Mouse (Mus musculus) brain, embryonic 14.5 days (tissue): ENCODE data around the gene Kcnj2. TPM values are rescaled to one million over a fixed set of nuclear protein-coding genes. Genes with fewer than 3 reads are reported as not detected.

Source experiments
- DNase-seq: peaks from one replicate; pipeline ENCODE4 v3.0.0-alpha.2; 2011; ENCODE audit warnings: low read depth
- CTCF ChIP-seq: fragments of 200-500 bp; IDR thresholded peaks from 2 replicates; pipeline ENCODE4 v1.5.1; 2012; ENCODE audit warnings: inconsistent platforms, mild to moderate bottlenecking, moderate library complexity, borderline replicate concordance; ENCODE audit not compliant: insufficient read depth, insufficient read length; ENCODE audit errors: extremely low read depth
- POLR2A ChIP-seq: fragments of 200-500 bp; IDR thresholded peaks from 2 replicates; pipeline ENCODE4 v1.6.1; 2012; ENCODE audit warnings: mild to moderate bottlenecking, inconsistent platforms, borderline replicate concordance; ENCODE audit not compliant: poor library complexity, insufficient read depth, insufficient read length, severe bottlenecking; ENCODE audit errors: extremely low read depth
- polyA plus RNA-seq: library from polyadenylated mRNA; depleted of rRNA; stranded (reverse); fragments of >200 nt; gene quantifications from 2 replicates; pipeline ENCODE4 v1.2.3, GENCODE M21; 2012; rRNA removed

Kcnj2 gene
- polyA plus RNA-seq, 1 experiment = 3.3 TPM

GRCm38 (mm10) chr11:111092967-111093366 lies 27.0 kb downstream of the Kcnj2 start:
- TF ChIP-seq POLR2A (no peak), CTCF (no peak)
- DNase-seq = no peak

DNA sequence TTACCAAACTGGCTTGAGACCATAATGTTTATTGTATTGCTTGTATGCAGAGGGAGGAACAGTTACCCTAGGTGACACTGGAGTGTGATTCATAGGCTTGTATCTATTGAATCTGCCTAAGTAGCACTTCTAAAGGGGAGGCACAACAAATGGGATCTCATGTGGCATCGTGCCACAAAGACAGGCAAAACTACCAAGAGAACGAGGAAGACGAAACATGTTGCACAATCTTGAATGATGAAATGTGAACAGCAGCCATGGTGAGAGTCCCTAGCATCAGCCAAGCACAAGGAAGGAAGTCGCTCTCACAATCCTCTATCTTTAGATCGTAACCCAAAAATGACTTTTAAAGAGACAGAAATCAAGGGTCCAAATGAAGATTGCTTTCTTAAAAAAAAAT lies 30.6 kb downstream of the Kcnj2 start:
- TF ChIP-seq POLR2A (no peak), CTCF (no peak)
- no peak for DNase-seq

GRCm38 (mm10) chr11:111100131-111100530 lies 34.2 kb downstream of the Kcnj2 start:
- TF ChIP-seq POLR2A (no peak), CTCF (no peak)
- DNase-seq = peak; percentile 65

DNA sequence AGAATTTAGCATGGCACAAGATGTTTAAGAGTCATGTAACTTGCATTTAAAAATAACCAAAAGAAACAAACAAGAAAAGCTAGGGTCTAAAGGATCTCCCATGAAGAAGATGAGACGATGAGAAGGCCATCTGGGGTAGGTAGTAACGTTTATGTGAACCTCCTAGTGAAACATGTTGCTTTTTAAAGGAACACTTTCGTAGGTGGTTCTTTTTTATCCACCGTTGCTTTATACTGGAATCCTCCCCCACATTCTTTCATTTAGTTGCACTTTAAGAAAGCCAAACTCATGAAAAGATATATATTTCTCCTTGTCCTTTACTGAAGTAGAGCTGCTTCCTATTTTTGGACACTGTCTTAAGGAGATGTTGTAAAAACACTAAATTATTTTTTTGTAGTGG lies 34.7 kb downstream of the Kcnj2 start:
- TF ChIP-seq POLR2A = no peak

GRCm38 (mm10) chr11:111101620-111102176 lies 35.7 kb downstream of the Kcnj2 start:
- no peak for TF ChIP-seq CTCF
- no peak for TF ChIP-seq POLR2A
- no peak for DNase-seq

More for the DNA sequence above, 34.7 kb downstream of the Kcnj2 start:
- no peak for DNase-seq

- DNase-seq = no peak
- TF ChIP-seq CTCF (no peak), POLR2A (no peak)
These were observed 38.5 kb downstream of the Kcnj2 start for GRCm38 (mm10) chr11:111104422-111104821.

- no peak for DNase-seq
- TF ChIP-seq POLR2A (no peak), CTCF (no peak)
These were observed 42.2 kb downstream of the Kcnj2 start for GRCm38 (mm10) chr11:111108130-111108529.

- DNase-seq = peak; percentile 9
These were observed 55.5 kb downstream of the Kcnj2 start for GRCm38 (mm10) chr11:111121514-111121913.

DNA sequence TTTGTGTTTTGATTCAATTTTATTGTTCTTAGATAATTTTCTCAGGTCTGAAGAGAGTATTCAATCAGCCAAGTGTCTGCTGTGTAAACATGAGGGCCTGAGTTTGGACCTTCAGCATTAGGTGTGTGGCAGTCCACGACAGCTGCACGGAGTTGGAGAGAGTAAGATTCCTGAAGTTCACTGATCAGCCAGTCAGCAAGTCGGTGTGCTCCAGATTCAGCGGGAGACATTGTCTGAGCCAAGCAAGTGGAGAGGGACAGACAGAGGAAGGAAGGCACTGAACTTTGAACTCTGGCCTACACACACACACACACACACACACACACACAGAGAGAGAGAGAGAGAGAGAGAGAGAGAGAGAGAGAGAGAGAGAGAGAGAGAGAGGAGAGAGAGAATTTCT lies 57.4 kb downstream of the Kcnj2 start:
- TF ChIP-seq POLR2A (no peak), CTCF (no peak)
- no peak for DNase-seq

More at GRCm38 (mm10) chr11:111121514-111121913, 55.5 kb downstream of the Kcnj2 start:
- TF ChIP-seq CTCF = no peak
- no peak for TF ChIP-seq POLR2A

GRCm38 (mm10) chr11:111125963-111126362 lies 60.0 kb downstream of the Kcnj2 start:
- no peak for DNase-seq
- no peak for TF ChIP-seq CTCF
- TF ChIP-seq POLR2A = no peak

Other genes starting within 250 kb of the Kcnj2 start
- 0.37 and 0.98 TPM in 2 replicates for gene Kcnj16, start 98.1 kb upstream of the Kcnj2 start, polyA plus RNA-seq